Mouse (Mus musculus) layer of hippocampus, postnatal 36 days (tissue): ENCODE measurements around the gene Ttyh2. TPM values are rescaled to one million over a fixed set of nuclear protein-coding genes. Genes with fewer than 3 reads are reported as not detected.

Source experiments
- DNase-seq, 2 experiments: peaks; one replicate each; pipeline ENCODE4 v3.0.0; 2022
- total RNA-seq, 2 experiments: library from RNA; stranded (reverse); gene quantifications; 2 replicates each; pipeline ENCODE4 v1.2.3; 2021

Ttyh2 gene
- total RNA-seq, 2 experiments from 2014 or later = 29.5 to 30.6 TPM

DNA sequence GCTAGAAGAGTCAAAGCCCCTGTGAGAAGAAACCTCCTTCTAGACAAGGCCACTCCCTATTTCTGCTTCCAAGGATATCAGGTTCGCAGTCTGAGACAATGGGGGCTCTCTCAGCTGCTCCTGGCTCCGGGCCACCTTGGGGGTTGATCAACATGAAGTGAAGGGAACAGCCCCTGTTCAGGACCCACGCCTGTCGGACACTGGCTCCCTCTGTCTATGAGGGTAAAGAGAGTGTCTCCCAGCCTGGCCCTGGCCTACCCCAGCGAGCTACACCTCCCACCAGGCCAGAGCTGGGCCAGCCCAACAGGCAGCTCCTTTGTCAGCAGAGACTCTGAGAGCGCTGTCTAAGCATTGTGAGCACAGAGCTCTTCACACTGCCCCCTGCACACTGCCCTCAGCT is 94.7 kb downstream of the Ttyh2 start:
- no peak for DNase-seq

Other genes with a start within 250 kb of the Ttyh2 start
- 100 to 1,000 TPM; 846 to 926 TPM for gene Rpl38, start 6.9 kb upstream of the Ttyh2 start, total RNA-seq
- 1 to 10 TPM in 1 of 2 experiments, under 1 TPM in 1; 0.99 to 1.9 TPM for gene Dnaic2, start 52.0 kb downstream of the Ttyh2 start, total RNA-seq
- gene Kif19a, start 90.0 kb downstream of the Ttyh2 start, total RNA-seq = 1 to 10 TPM; 4.0 to 6.1 TPM
- 10 to 100 TPM; 24.1 to 24.6 TPM for gene Btbd17, start 120.5 kb downstream of the Ttyh2 start, total RNA-seq
- not detected for gene Gpr142, start 123.5 kb downstream of the Ttyh2 start, total RNA-seq
- gene Gprc5c, start 175.7 kb downstream of the Ttyh2 start, total RNA-seq = 1 to 10 TPM; 3.6 to 5.1 TPM
- gene Cd300a, start 214.6 kb downstream of the Ttyh2 start, total RNA-seq = under 1 TPM; 0.40 to 0.56 TPM